Mouse (Mus musculus) brain, embryonic 14.5 days (tissue): Measurements from ENCODE around the gene Dock9.

Source experiments
- CTCF ChIP-seq: fragments of 200-500 bp; IDR thresholded peaks from 2 replicates; pipeline ENCODE4 v1.5.1; 2012; ENCODE audit warnings: inconsistent platforms, mild to moderate bottlenecking, moderate library complexity, borderline replicate concordance; ENCODE audit not compliant: insufficient read depth, insufficient read length; ENCODE audit errors: extremely low read depth
- POLR2A ChIP-seq: fragments of 200-500 bp; IDR thresholded peaks from 2 replicates; pipeline ENCODE4 v1.6.1; 2012; ENCODE audit warnings: mild to moderate bottlenecking, inconsistent platforms, borderline replicate concordance; ENCODE audit not compliant: poor library complexity, insufficient read depth, insufficient read length, severe bottlenecking; ENCODE audit errors: extremely low read depth

DNA sequence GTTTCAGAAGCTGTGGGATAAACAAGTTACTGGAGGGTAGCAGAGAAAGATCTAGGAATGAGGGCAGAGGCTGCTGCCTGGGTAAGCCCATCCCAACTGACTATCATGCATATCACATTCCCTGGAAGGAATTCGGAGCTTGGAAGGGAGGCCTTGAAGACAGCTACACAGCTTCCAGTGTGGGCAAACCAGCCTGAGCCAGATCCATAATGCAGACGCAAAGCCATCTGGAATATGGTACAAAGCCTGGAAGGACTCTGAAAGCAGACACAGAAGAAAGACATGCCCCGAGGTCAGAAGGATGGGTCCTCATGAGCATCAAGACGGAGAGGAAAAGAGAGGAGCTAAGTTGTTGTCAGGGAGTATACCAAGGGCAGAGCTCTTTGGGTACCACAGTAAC, 40.5 kb upstream of the Dock9 start:
- TF ChIP-seq CTCF (no peak), POLR2A (no peak)
